Mouse (Mus musculus) stomach, embryonic 14.5 days (tissue): ENCODE results near the gene 4930595D18Rik. TPM values are rescaled to one million over a fixed set of nuclear protein-coding genes. Genes with fewer than 3 reads are reported as not detected.

ENCODE experiments used
- ATAC-seq: fragments of 200-750 bp; cut with Nextera tagmentation; 2 replicates; pipeline ENCODE4 v1.8.0; 2017; ENCODE audit warnings: low read depth, moderate TSS enrichment; ENCODE audit not compliant: insufficient number of reproducible peaks, insufficient read depth, low FRiP score
- H3K27ac ChIP-seq: fragments of 300-500 bp; sonication (generic); 2 replicates; pipeline ENCODE4 v1.5.1; 2014; ENCODE audit warnings: mild to moderate bottlenecking, low read length, moderate library complexity, mixed read lengths
- H3K27me3 ChIP-seq: fragments of 300-500 bp; sonication (generic); 2 replicates; pipeline ENCODE4 v1.6.1; 2014; ENCODE audit warnings: low read length, control low read depth, mixed read lengths; ENCODE audit not compliant: control insufficient read depth, insufficient read depth
- H3K36me3 ChIP-seq: fragments of 300-500 bp; sonication (generic); 2 replicates; pipeline ENCODE4 v1.6.1; 2014; ENCODE audit warnings: mild to moderate bottlenecking, control low read depth, low read length, moderate library complexity, mixed read lengths; ENCODE audit not compliant: control insufficient read depth, insufficient read depth
- H3K4me1 ChIP-seq: fragments of 300-500 bp; sonication (generic); 2 replicates; pipeline ENCODE4 v1.6.1; 2014; ENCODE audit warnings: low read length, control low read depth, mixed read lengths; ENCODE audit not compliant: control insufficient read depth, insufficient read depth
- H3K4me2 ChIP-seq: fragments of 300-500 bp; sonication (generic); replicated peaks from 2 replicates; pipeline ENCODE4 v1.6.1; 2014; ENCODE audit warnings: low read depth, low read length, control low read depth
- H3K4me3 ChIP-seq: fragments of 300-500 bp; sonication (generic); 2 replicates; pipeline ENCODE4 v1.5.1; 2014; ENCODE audit warnings: low read depth, low read length, control low read depth
- H3K9ac ChIP-seq: fragments of 300-500 bp; sonication (generic); replicated peaks from 2 replicates; pipeline ENCODE4 v1.6.1; 2014; ENCODE audit warnings: low read depth, mild to moderate bottlenecking, control low read depth, low read length, moderate library complexity, mixed read lengths
- H3K9me3 ChIP-seq: fragments of 300-500 bp; sonication (generic); 2 replicates; pipeline ENCODE4 v1.6.1; 2016; ENCODE audit warnings: low read depth, low read length, control low read depth; ENCODE audit not compliant: control insufficient read depth
- WGBS: fragments of 180-500 bp; shearing (Covaris S2); extraction: QIAGEN DNeasy Blood & Tissue Kit; methylation state at CpG from one replicate; pipeline ENCODE4 v1.1.7; 2014; 5-methylcytosine and 5-hydroxymethylcytosine counted together
- polyA plus RNA-seq: library from polyadenylated mRNA; unstranded; fragments of >200 nt; fragmentation: Nextera tagmentation; extraction: Ambion mirVana; gene quantifications from 2 replicates; pipeline ENCODE4 v1.2.1, GENCODE M21; 2014

The 4930595D18Rik gene
- not detected in 2 replicates for polyA plus RNA-seq

- no peaks in the 10 kb centered on the region for H3K27me3 ChIP-seq
These were observed at the start of gene 4930595D18Rik for GRCm38 (mm10) chr12:111184476-111184875. 4930595D18Rik (minus strand) TSS chr12:111184491.

GRCm38 (mm10) chr12:111233798-111234197 is 49.5 kb upstream of the 4930595D18Rik start:
- no peak for ATAC-seq
- H3K27me3 ChIP-seq, result no peaks in the 10 kb centered on the region
- H3K27ac ChIP-seq, result peak overlapping the region; percentile 44; the same call in 1 of the 2 replicates
- H3K4me2 ChIP-seq, result no peak overlapping the region
- WGBS, result 81% methylated on average over 4 of the region's 4 CpGs
- no peak overlapping the region for H3K4me3 ChIP-seq
- no peaks in the 10 kb centered on the region; the same call in 1 of the 2 replicates for H3K4me1 ChIP-seq
- no peak overlapping the region for H3K9ac ChIP-seq
- no peaks in the 10 kb centered on the region for H3K9me3 ChIP-seq
- no peaks in the 10 kb centered on the region for H3K36me3 ChIP-seq

More at GRCm38 (mm10) chr12:111184476-111184875, at the start of gene 4930595D18Rik:
- no peak within 1 kb of the TSS for H3K27ac ChIP-seq
- ATAC-seq, result no peak
- WGBS, result 70% methylated on average over 5 of the region's 5 CpGs
- no peak within 1 kb of the TSS for H3K4me3 ChIP-seq
- no peaks in the 10 kb centered on the region for H3K9me3 ChIP-seq
- H3K36me3 ChIP-seq, result no peaks in the 10 kb centered on the region
- H3K4me1 ChIP-seq, result no peaks in the 10 kb centered on the region
- H3K4me2 ChIP-seq, result no peak within 1 kb of the TSS
- H3K9ac ChIP-seq, result no peak within 1 kb of the TSS

DNA sequence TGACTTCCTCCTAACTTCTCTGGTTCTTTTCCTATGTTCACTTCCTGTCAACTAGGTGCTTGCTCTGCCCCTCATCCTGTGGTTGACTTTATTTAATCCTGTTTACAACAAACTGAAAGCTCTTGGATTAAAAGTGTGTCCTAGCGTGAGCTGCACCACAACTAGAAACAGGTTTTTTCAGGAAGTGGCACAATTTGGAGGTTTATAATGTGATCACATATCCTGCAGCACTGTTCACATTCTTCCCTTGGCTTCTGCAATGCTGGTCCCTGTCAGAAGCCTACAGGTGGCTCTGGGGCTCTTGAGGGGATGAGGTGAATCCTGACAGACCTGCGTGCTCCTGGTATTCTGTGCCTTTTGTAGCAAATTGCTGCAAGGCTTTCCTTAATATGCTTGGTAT is 46.5 kb upstream of the 4930595D18Rik start:
- H3K27ac ChIP-seq, result no peak overlapping the region
- no peak overlapping the region for H3K4me2 ChIP-seq
- no peak overlapping the region for H3K4me3 ChIP-seq
- no peaks in the 10 kb centered on the region; the same call in 1 of the 2 replicates for H3K36me3 ChIP-seq
- no peaks in the 10 kb centered on the region for H3K27me3 ChIP-seq
- H3K9ac ChIP-seq, result no peak overlapping the region
- 78% methylated on average over 2 of the region's 2 CpGs for WGBS
- H3K4me1 ChIP-seq, result no peaks in the 10 kb centered on the region; the same call in 1 of the 2 replicates
- H3K9me3 ChIP-seq, result no peaks in the 10 kb centered on the region
- no peak for ATAC-seq

DNA sequence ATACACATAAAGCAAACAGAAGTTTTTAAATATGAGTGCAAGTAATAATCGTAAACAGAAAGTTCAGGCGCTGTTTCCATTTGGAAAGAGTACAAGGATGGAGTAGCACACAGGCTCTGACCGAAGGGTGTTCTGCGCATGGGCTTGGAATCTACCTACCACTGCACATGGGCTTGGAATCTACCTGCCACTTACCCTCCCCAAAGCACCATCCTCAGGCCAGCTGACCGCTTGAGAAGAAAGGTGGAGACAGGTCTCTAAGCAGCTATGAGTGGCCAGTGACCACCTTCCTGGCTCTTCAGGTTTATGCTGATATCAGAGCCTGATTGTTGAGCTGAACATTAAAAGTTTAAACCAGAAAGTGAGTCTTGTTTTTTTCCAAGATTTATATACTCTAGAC is 44.2 kb upstream of the 4930595D18Rik start:
- Histone ChIP-seq H3K27ac (no peak overlapping the region), H3K4me1 (0 out of 2 replicates have a peak, but pooled peaks cover 3% of the 10 kb centered on the region), H3K4me3 (no peak overlapping the region), H3K27me3 (no peaks in the 10 kb centered on the region), H3K4me2 (no peak overlapping the region), H3K36me3 (no peaks in the 10 kb centered on the region; the same call in 1 of the 2 replicates), H3K9me3 (no peaks in the 10 kb centered on the region), H3K9ac (no peak overlapping the region)
- ATAC-seq, result no peak
- WGBS, result 92% methylated on average over 5 of the region's 5 CpGs

DNA sequence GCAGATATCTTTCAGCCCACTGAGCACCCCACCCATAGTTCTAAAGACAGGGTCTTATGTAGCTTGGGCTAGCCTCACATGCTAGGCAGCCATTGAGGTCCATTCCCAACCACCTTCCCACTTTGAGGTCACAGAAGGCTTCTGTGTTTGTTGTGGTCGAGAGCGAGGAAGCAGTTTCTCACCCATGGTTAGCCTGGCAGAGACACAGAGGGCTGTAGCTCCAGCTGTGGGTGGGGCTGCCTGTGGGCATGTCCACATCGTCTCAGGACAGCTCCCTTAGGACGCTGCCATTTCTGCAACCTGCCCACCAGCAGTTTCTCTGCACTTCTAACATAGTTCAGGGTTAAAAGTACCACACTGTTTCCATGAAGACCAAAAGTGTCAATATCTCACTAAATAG is 43.1 kb upstream of the 4930595D18Rik start:
- no peaks in the 10 kb centered on the region for H3K9me3 ChIP-seq
- WGBS, result 75% methylated on average over 4 of the region's 4 CpGs
- no peak overlapping the region for H3K4me3 ChIP-seq
- H3K4me2 ChIP-seq, result no peak overlapping the region
- H3K4me1 ChIP-seq, result 0 out of 2 replicates have a peak, but pooled peaks cover 3% of the 10 kb centered on the region
- H3K27me3 ChIP-seq, result no peaks in the 10 kb centered on the region
- ATAC-seq, result no peak
- peaks cover under 1% of the 10 kb centered on the region; the same call in 1 of the 2 replicates for H3K36me3 ChIP-seq
- H3K27ac ChIP-seq, result no peak overlapping the region
- no peak overlapping the region for H3K9ac ChIP-seq

DNA sequence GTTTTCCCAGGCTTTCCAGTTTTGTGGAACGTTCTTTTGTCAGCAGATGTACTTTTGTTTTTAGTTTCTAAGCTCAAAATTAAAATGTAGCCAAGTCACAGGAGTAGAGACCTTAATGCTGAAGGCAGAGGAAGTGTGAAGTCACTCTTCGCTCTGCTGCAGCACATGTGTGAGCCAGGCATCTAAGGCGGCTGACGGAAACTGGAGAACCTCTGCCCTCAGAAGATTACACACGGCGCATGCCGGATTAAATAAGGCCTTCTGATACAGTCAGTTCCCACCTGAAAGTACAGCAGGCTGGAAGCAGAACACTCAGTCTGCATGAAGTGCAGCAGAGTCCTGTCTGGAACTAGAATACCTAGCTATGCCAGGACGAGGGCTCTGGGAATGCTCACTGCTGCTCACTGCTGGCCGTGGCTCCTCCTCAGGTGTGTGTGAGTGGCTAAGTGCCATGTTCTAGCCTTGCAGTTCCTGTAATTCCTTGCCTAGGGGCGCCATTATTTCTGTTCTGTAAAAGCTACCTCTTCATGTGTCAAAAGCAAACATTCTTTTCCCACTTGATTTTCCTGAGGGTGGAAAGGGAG is 41.0 kb upstream of the 4930595D18Rik start:
- Histone ChIP-seq H3K9ac (no peak overlapping the region), H3K4me1 (0 out of 2 replicates have a peak, but pooled peaks cover 3% of the 10 kb centered on the region), H3K4me2 (no peak overlapping the region), H3K9me3 (no peaks in the 10 kb centered on the region), H3K4me3 (no peak overlapping the region), H3K27me3 (no peaks in the 10 kb centered on the region), H3K36me3 (peaks cover 9% of the 10 kb centered on the region), H3K27ac (no peak overlapping the region)
- 56% methylated on average over 10 of the region's 10 CpGs for WGBS
- ATAC-seq, result no peak

GRCm38 (mm10) chr12:111218867-111219266 is 34.6 kb upstream of the 4930595D18Rik start:
- H3K27ac ChIP-seq, result no peak overlapping the region
- no peak overlapping the region for H3K4me2 ChIP-seq
- ATAC-seq, result no peak
- H3K36me3 ChIP-seq, result peaks cover 9% of the 10 kb centered on the region
- H3K9ac ChIP-seq, result no peak overlapping the region
- no peaks in the 10 kb centered on the region for H3K9me3 ChIP-seq
- no peaks in the 10 kb centered on the region for H3K27me3 ChIP-seq
- 93% methylated on average over 6 of the region's 6 CpGs for WGBS
- H3K4me1 ChIP-seq, result no peaks in the 10 kb centered on the region
- H3K4me3 ChIP-seq, result no peak overlapping the region

DNA sequence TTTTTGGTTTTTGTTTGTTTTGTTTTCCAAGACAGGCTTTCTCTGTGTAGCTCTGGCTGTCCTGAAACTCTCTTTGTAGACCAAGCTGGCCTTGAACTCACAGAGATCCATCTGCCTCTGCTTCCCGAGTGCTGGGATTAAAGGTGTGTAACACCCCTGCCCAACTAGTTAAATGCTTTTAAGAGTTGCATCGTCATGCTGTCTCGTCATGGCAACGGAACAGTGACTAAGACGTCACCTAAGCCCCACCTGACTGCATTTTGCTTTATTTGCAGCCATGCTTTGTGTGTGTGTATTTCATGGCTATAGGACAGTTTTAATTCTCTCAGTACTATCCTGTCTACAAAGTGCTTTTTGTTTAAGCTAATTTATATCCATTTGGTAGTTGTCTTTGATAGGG is 27.4 kb upstream of the 4930595D18Rik start:
- Histone ChIP-seq H3K36me3 (no peaks in the 10 kb centered on the region), H3K27me3 (no peaks in the 10 kb centered on the region), H3K9ac (no peak overlapping the region), H3K4me1 (no peaks in the 10 kb centered on the region), H3K9me3 (no peaks in the 10 kb centered on the region), H3K4me2 (no peak overlapping the region), H3K4me3 (no peak overlapping the region), H3K27ac (no peak overlapping the region)
- ATAC-seq, result no peak
- 80% methylated on average over 5 of the region's 5 CpGs for WGBS

- peaks cover 5% of the 10 kb centered on the region; the same call in 1 of the 2 replicates for H3K4me1 ChIP-seq
- no peaks in the 10 kb centered on the region for H3K9me3 ChIP-seq
- H3K4me3 ChIP-seq, result no peak overlapping the region
- WGBS, result 86% methylated on average over 3 of the region's 3 CpGs
- no peak overlapping the region for H3K4me2 ChIP-seq
- no peaks in the 10 kb centered on the region for H3K27me3 ChIP-seq
- no peak for ATAC-seq
- H3K9ac ChIP-seq, result no peak overlapping the region
- H3K27ac ChIP-seq, result no peak overlapping the region
- no peaks in the 10 kb centered on the region for H3K36me3 ChIP-seq
These were observed 23.4 kb upstream of the 4930595D18Rik start for GRCm38 (mm10) chr12:111207641-111208040.
